Mouse (Mus musculus) midbrain, postnatal 0 days (tissue): ENCODE data around the gene Cd101. TPM values are rescaled to one million over a fixed set of nuclear protein-coding genes. Genes with fewer than 3 reads are reported as not detected.

ENCODE experiments used
- ATAC-seq: fragments of 200-750 bp; cut with Nextera tagmentation; 2 replicates; pipeline ENCODE4 v1.8.0; 2017; ENCODE audit warnings: moderate number of reproducible peaks, mild to moderate bottlenecking, moderate TSS enrichment, moderate library complexity; ENCODE audit not compliant: low FRiP score
- DNase-seq: peaks from one replicate; pipeline ENCODE4 v3.0.0-alpha.2; 2015; ENCODE audit warnings: low spot score
- H3K27ac ChIP-seq: fragments of 300-500 bp; sonication (generic); 2 replicates; pipeline ENCODE4 v1.5.1; 2014; ENCODE audit warnings: low read depth, mild to moderate bottlenecking, low read length, mixed read lengths
- H3K27me3 ChIP-seq: fragments of 300-500 bp; sonication (generic); 2 replicates; pipeline ENCODE4 v1.6.1; 2014; ENCODE audit warnings: low read length, control low read depth, mixed read lengths; ENCODE audit not compliant: insufficient read depth
- H3K36me3 ChIP-seq: fragments of 300-500 bp; sonication (generic); 2 replicates; pipeline ENCODE4 v1.6.1; 2014; ENCODE audit warnings: low read length, control low read depth, mixed read lengths; ENCODE audit not compliant: insufficient read depth
- H3K4me1 ChIP-seq: fragments of 300-500 bp; sonication (generic); 2 replicates; pipeline ENCODE4 v1.6.1; 2014; ENCODE audit warnings: mild to moderate bottlenecking, control low read depth, antibody characterized with exemption, low read length, mixed read lengths; ENCODE audit not compliant: insufficient read depth
- H3K4me2 ChIP-seq: fragments of 300-500 bp; sonication (generic); 2 replicates; pipeline ENCODE4 v1.6.1; 2014; ENCODE audit warnings: low read depth, mild to moderate bottlenecking, low read length, mixed read lengths; ENCODE audit not compliant: poor library complexity, severe bottlenecking
- H3K4me3 ChIP-seq: fragments of 300-500 bp; sonication (generic); 2 replicates; pipeline ENCODE4 v1.5.1; 2014; ENCODE audit warnings: low read depth, mild to moderate bottlenecking, low read length, moderate library complexity
- H3K9ac ChIP-seq: fragments of 300-500 bp; sonication (generic); replicated peaks from 2 replicates; pipeline ENCODE4 v1.6.1; 2014; ENCODE audit warnings: mild to moderate bottlenecking, low read length, moderate library complexity, mixed read lengths; ENCODE audit not compliant: poor library complexity, severe bottlenecking
- H3K9me3 ChIP-seq: fragments of 300-500 bp; sonication (generic); 2 replicates; pipeline ENCODE4 v1.6.1; 2016; ENCODE audit warnings: low read length, control low read depth
- CTCF ChIP-seq: IDR thresholded peaks from 2 replicates; pipeline ENCODE4 v1.5.1; 2016; ENCODE audit warnings: antibody characterized with exemption, mild to moderate bottlenecking
- WGBS: fragments of 180-500 bp; shearing (Covaris S2); extraction: QIAGEN DNeasy Blood & Tissue Kit; methylation state at CpG from one replicate; pipeline ENCODE4 v1.1.7; 2014; 5-methylcytosine and 5-hydroxymethylcytosine counted together
- polyA plus RNA-seq: library from polyadenylated mRNA; unstranded; fragments of >200 nt; fragmentation: Nextera tagmentation; extraction: Ambion mirVana; gene quantifications from 2 replicates; pipeline ENCODE4 v1.2.1, GENCODE M21; 2015
- total RNA-seq: library from RNA; depleted of rRNA; stranded (reverse); fragments of >200 nt; gene quantifications from 2 replicates; pipeline ENCODE4 v1.2.3, GENCODE M21; 2014

The Cd101 gene
- total and polyA plus RNA-seq, 2 experiments from 2014 or later = 0.07 to 0.44 TPM

DNA sequence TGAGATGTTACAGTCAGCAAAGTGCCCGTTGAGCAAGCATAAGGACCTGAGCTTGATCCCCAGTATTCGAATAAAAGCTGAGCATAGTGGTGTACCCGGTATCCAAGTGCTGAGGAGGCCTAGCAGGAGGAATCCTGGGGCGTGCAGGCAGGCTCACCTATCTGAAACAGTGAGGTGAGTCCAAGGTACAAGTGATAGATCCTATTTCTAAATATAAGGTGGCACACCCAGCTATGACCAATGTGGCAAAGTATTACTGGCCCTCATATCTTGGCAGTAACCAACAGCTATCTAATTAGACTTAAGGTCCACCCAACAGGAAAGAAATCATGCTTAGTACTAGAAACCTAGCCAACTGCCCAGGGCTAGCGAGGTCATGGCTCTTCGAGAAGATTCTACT lies 6.4 kb downstream of the Cd101 start:
- 86% methylated on average over 6 of the region's 6 CpGs for WGBS
- H3K36me3 ChIP-seq = no peaks in the 10 kb centered on the region
- no peak overlapping the region for H3K9ac ChIP-seq
- no peak for TF ChIP-seq CTCF
- no peaks in the 10 kb centered on the region for H3K9me3 ChIP-seq
- H3K4me3 ChIP-seq = no peak overlapping the region
- ATAC-seq = no peak
- H3K27ac ChIP-seq = no peak overlapping the region
- no peak overlapping the region for H3K4me2 ChIP-seq
- DNase-seq = no peak
- no peaks in the 10 kb centered on the region for H3K27me3 ChIP-seq
- no peaks in the 10 kb centered on the region for H3K4me1 ChIP-seq

DNA sequence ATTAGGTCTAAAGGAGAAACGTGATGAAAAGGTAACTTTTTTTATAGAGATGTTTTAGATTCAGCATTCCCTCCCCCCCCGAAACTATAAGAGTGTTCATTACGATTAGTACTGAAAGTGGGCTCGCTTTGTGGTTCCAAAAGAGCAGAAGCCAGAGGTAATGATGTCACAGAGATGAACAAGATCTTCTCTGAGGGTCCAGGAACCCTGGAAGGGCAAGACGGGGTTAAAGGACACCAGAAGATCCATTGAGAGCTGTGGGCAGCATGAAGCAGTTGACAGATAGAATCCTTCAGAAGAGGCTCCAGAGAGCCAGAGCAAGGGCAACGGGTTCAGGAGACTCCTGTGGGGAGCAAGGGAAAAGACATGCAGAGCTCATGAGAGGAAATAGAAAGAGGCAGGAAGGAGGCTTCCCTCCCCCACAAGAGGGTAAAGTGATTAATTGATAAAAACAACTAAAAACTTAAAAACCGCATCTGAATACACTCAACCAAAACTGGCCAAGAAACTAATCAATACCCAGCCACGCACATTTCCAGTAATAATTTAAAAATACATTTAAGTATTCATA lies 7.8 kb downstream of the Cd101 start:
- H3K9ac ChIP-seq = no peak overlapping the region
- ATAC-seq (no peak), DNase-seq (no peak)
- H3K27me3 ChIP-seq = no peaks in the 10 kb centered on the region
- no peak overlapping the region for H3K27ac ChIP-seq
- H3K36me3 ChIP-seq = no peaks in the 10 kb centered on the region
- no peak overlapping the region for H3K4me2 ChIP-seq
- no peaks in the 10 kb centered on the region for H3K9me3 ChIP-seq
- 83% methylated on average over 8 of the region's 8 CpGs for WGBS
- H3K4me1 ChIP-seq = no peaks in the 10 kb centered on the region
- no peak overlapping the region for H3K4me3 ChIP-seq
- TF ChIP-seq CTCF = no peak

DNA sequence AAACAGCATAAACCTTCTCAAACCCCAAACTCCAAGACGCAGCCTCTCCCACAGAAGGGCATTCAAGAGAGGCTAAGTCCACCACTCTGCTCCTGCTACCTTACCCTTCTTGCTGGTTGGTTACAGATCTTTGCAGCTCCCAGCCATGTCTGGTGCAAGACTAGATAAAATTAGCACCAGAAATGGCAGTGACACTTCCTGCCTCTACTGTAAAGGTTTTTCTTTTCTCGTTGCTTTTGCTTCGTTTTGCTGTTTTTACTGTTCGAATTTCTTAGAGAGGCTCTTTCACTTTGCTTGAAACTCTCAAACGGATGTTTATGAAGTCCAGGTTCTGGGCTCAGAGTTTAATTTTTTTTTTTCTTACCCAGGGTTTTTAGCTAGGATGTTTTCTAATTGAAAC lies 8.3 kb downstream of the Cd101 start:
- H3K4me3 ChIP-seq = no peak overlapping the region
- H3K27ac ChIP-seq = no peak overlapping the region
- no peaks in the 10 kb centered on the region for H3K4me1 ChIP-seq
- WGBS = 86% methylated on average over 5 of the region's 5 CpGs
- H3K27me3 ChIP-seq = no peaks in the 10 kb centered on the region
- H3K4me2 ChIP-seq = no peak overlapping the region
- H3K9me3 ChIP-seq = no peaks in the 10 kb centered on the region
- H3K9ac ChIP-seq = no peak overlapping the region
- DNase-seq (no peak), ATAC-seq (no peak)
- TF ChIP-seq CTCF = no peak
- no peaks in the 10 kb centered on the region for H3K36me3 ChIP-seq

DNA sequence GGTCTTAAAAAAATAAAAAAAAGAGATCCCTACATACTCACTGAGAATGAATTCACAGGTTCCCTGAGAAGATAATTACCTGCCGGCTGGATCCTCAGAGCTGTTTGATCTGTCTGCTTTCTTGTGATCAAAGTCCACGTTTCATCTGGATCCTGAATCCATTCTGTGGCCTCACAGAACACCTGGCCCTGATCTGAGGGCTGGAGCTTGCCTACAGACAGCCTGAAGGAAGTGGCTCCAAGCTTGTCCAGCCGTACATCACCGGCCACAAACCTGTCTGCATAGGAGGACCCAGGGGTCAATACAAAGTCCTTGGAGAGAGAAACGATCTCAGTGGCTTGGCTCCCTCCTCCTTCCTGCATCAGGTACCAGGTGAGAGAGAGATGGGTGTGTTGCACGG lies 10.9 kb downstream of the Cd101 start:
- ATAC-seq (no peak), DNase-seq (no peak)
- Histone ChIP-seq H3K36me3 (no peaks in the 10 kb centered on the region), H3K9ac (no peak overlapping the region), H3K4me3 (no peak overlapping the region), H3K9me3 (no peaks in the 10 kb centered on the region), H3K4me2 (no peak overlapping the region), H3K27ac (no peak overlapping the region), H3K4me1 (no peaks in the 10 kb centered on the region), H3K27me3 (no peaks in the 10 kb centered on the region)
- 70% methylated on average over 6 of the region's 6 CpGs for WGBS
- no peak for TF ChIP-seq CTCF

DNA sequence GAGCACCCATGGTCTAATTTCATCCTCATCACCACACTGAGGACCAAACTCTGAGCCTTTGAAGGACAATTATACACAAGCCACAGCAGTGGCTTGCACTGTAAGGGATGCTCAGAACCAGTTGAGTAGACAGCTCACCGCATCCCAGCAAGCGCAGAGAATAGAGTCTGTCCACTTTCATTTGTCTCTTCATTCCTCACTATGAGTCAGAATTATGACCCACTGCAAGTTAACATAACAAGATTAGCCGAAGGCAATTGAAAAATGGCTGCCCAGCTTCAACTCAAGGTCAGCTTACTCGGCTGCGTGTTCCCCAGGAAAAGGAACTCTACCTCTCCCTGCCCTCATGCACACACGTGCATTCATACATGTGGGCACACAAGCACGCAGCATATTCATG lies 13.3 kb downstream of the Cd101 start:
- ATAC-seq (no peak), DNase-seq (no peak)
- no peak for TF ChIP-seq CTCF
- Histone ChIP-seq H3K9me3 (no peaks in the 10 kb centered on the region), H3K4me2 (no peak overlapping the region), H3K9ac (no peak overlapping the region), H3K27me3 (no peaks in the 10 kb centered on the region), H3K4me3 (no peak overlapping the region), H3K36me3 (no peaks in the 10 kb centered on the region), H3K4me1 (no peaks in the 10 kb centered on the region), H3K27ac (no peak overlapping the region)
- WGBS = 82% methylated on average over 7 of the region's 7 CpGs

DNA sequence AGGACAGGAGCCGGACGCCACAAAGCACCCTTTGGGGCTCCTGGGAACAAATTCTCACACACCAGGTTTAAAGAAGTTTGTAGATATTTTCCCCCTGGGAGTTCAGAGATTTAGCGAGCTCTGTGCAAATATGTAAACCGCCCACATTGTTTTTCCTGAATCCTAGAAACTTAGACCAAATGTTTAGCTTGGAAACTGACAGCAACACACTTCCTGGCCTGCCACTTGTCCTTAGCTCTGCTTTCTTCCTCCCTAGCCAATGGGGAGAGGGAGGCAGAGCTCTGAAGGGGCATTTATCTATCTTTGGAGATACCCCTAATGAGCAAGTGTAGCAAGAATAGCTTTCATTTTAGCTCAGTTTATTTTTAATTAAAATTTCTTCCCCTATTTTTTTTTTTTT lies 14.1 kb downstream of the Cd101 start:
- no peak overlapping the region for H3K9ac ChIP-seq
- H3K4me2 ChIP-seq = no peak overlapping the region
- 53% methylated on average over 4 of the region's 4 CpGs for WGBS
- H3K27me3 ChIP-seq = no peaks in the 10 kb centered on the region
- no peak overlapping the region for H3K4me3 ChIP-seq
- no peak for TF ChIP-seq CTCF
- no peaks in the 10 kb centered on the region for H3K36me3 ChIP-seq
- H3K9me3 ChIP-seq = no peaks in the 10 kb centered on the region
- H3K27ac ChIP-seq = no peak overlapping the region
- no peak for DNase-seq
- no peak for ATAC-seq
- no peaks in the 10 kb centered on the region for H3K4me1 ChIP-seq
